Mouse (Mus musculus) forebrain, embryonic 11.5 days (tissue): ENCODE data around the gene St6gal1. TPM values are rescaled to one million over a fixed set of nuclear protein-coding genes. Genes with fewer than 3 reads are reported as not detected.

Experiments used
- ATAC-seq: fragments of 200-750 bp; cut with Nextera tagmentation; replicated peaks from 2 replicates; pipeline ENCODE4 v1.8.0; 2017; ENCODE audit warnings: moderate TSS enrichment; ENCODE audit not compliant: low FRiP score
- DNase-seq: peaks from one replicate; pipeline ENCODE4 v3.0.0-alpha.2; 2017; ENCODE audit warnings: low spot score
- H3K27ac ChIP-seq: fragments of 300-500 bp; sonication (generic); 2 replicates; pipeline ENCODE4 v1.5.1; 2014; ENCODE audit warnings: low read depth, low read length
- H3K27me3 ChIP-seq: fragments of 300-500 bp; sonication (generic); 2 replicates; pipeline ENCODE4 v1.6.1; 2014; ENCODE audit warnings: mild to moderate bottlenecking, low read length, mixed read lengths; ENCODE audit not compliant: control insufficient read depth, insufficient read depth
- H3K36me3 ChIP-seq: fragments of 300-500 bp; sonication (generic); 2 replicates; pipeline ENCODE4 v1.6.1; 2014; ENCODE audit warnings: mild to moderate bottlenecking, low read length, moderate library complexity, mixed read lengths; ENCODE audit not compliant: control insufficient read depth, insufficient read depth
- H3K4me1 ChIP-seq: fragments of 300-500 bp; sonication (generic); replicated peaks from 2 replicates; pipeline ENCODE4 v1.6.1; 2014; ENCODE audit warnings: low read length, mixed read lengths; ENCODE audit not compliant: control insufficient read depth, insufficient read depth
- H3K4me2 ChIP-seq: fragments of 300-500 bp; sonication (generic); 2 replicates; pipeline ENCODE4 v1.6.1; 2014; ENCODE audit warnings: low read depth, mild to moderate bottlenecking, low read length, moderate library complexity, mixed read lengths; ENCODE audit not compliant: severe bottlenecking
- H3K4me3 ChIP-seq: fragments of 300-500 bp; sonication (generic); 2 replicates; pipeline ENCODE4 v1.5.1; 2014; ENCODE audit warnings: low read depth, low read length
- H3K9ac ChIP-seq: fragments of 300-500 bp; sonication (generic); 2 replicates; pipeline ENCODE4 v1.6.1; 2014; ENCODE audit warnings: low read length
- H3K9me3 ChIP-seq: fragments of 300-500 bp; sonication (generic); 2 replicates; pipeline ENCODE4 v1.6.1; 2016; ENCODE audit warnings: low read length, mixed read lengths; ENCODE audit not compliant: control insufficient read depth
- WGBS: fragments of 180-500 bp; shearing (Covaris S2); extraction: QIAGEN DNeasy Blood & Tissue Kit; methylation state at CpG from one replicate; pipeline ENCODE4 v1.1.7; 2014; 5-methylcytosine and 5-hydroxymethylcytosine counted together
- polyA plus RNA-seq: library from polyadenylated mRNA; unstranded; fragments of >200 nt; fragmentation: Nextera tagmentation; extraction: Ambion mirVana; gene quantifications from 2 replicates; pipeline ENCODE4 v1.2.1, GENCODE M21; 2014

The St6gal1 gene
- polyA plus RNA-seq, 1 experiment from 2014 or later, result 24.7 TPM

DNA sequence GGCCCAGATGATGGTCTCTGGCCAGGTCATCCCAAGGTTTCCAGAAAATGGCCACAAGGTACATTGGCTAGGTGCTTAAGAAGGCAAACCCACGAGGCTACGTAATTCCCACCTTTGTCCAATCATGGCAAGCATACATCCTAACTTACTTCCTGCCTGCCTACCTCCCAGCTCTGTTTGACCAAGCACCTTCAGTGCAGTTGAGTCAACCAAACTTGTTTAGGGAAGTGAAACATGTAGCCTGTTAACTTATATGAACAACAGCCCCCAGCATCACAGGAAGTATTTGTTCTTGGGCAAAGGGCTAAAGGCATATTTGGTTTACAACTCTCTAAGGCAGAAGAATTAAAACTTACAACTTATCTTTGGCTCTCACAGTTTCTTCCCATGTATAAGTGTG, 38.7 kb upstream of the St6gal1 start:
- Histone ChIP-seq H3K9me3 (no peaks in the 10 kb centered on the region), H3K27ac (no peak overlapping the region), H3K36me3 (no peaks in the 10 kb centered on the region), H3K4me2 (no peak overlapping the region), H3K9ac (no peak overlapping the region), H3K4me3 (no peak overlapping the region), H3K4me1 (no peaks in the 10 kb centered on the region), H3K27me3 (no peaks in the 10 kb centered on the region)
- 92% methylated on average over 2 of the region's 2 CpGs for WGBS
- no peak for ATAC-seq
- no peak for DNase-seq

- no peaks in the 10 kb centered on the region for H3K36me3 ChIP-seq
- H3K4me1 ChIP-seq, result no peaks in the 10 kb centered on the region
- DNase-seq (no peak), ATAC-seq (no peak)
- H3K4me2 ChIP-seq, result no peak overlapping the region
- H3K27ac ChIP-seq, result no peak overlapping the region
- H3K27me3 ChIP-seq, result no peaks in the 10 kb centered on the region
- H3K4me3 ChIP-seq, result no peak overlapping the region
- H3K9ac ChIP-seq, result no peak overlapping the region
- WGBS, result 84% methylated on average over 4 of the region's 4 CpGs
- H3K9me3 ChIP-seq, result no peaks in the 10 kb centered on the region
These were observed 38.1 kb upstream of the St6gal1 start for GRCm38 (mm10) chr16:23186418-23186817.

GRCm38 (mm10) chr16:23187983-23188382, 36.6 kb upstream of the St6gal1 start:
- WGBS, result 94% methylated on average over 7 of the region's 7 CpGs
- Histone ChIP-seq H3K36me3 (no peaks in the 10 kb centered on the region), H3K9ac (no peak overlapping the region), H3K27ac (no peak overlapping the region), H3K9me3 (no peaks in the 10 kb centered on the region), H3K4me1 (no peaks in the 10 kb centered on the region), H3K27me3 (no peaks in the 10 kb centered on the region), H3K4me2 (no peak overlapping the region), H3K4me3 (no peak overlapping the region)
- DNase-seq (no peak), ATAC-seq (no peak)

GRCm38 (mm10) chr16:23189612-23190011, 34.9 kb upstream of the St6gal1 start:
- H3K9me3 ChIP-seq, result no peaks in the 10 kb centered on the region
- no peak overlapping the region for H3K27ac ChIP-seq
- no peaks in the 10 kb centered on the region for H3K36me3 ChIP-seq
- no peaks in the 10 kb centered on the region for H3K4me1 ChIP-seq
- 77% methylated on average over 1 of the region's 1 CpGs for WGBS
- no peaks in the 10 kb centered on the region for H3K27me3 ChIP-seq
- no peak overlapping the region for H3K4me3 ChIP-seq
- DNase-seq (no peak), ATAC-seq (no peak)
- H3K9ac ChIP-seq, result no peak overlapping the region
- H3K4me2 ChIP-seq, result no peak overlapping the region

GRCm38 (mm10) chr16:23191560-23192242, 32.8 kb upstream of the St6gal1 start:
- no peak overlapping the region for H3K9ac ChIP-seq
- H3K9me3 ChIP-seq, result no peaks in the 10 kb centered on the region
- H3K4me1 ChIP-seq, result no peaks in the 10 kb centered on the region
- no peaks in the 10 kb centered on the region for H3K36me3 ChIP-seq
- H3K27ac ChIP-seq, result no peak overlapping the region
- 91% methylated on average over 9 of the region's 9 CpGs for WGBS
- DNase-seq (no peak), ATAC-seq (no peak)
- no peak overlapping the region for H3K4me2 ChIP-seq
- H3K4me3 ChIP-seq, result no peak overlapping the region
- no peaks in the 10 kb centered on the region for H3K27me3 ChIP-seq

DNA sequence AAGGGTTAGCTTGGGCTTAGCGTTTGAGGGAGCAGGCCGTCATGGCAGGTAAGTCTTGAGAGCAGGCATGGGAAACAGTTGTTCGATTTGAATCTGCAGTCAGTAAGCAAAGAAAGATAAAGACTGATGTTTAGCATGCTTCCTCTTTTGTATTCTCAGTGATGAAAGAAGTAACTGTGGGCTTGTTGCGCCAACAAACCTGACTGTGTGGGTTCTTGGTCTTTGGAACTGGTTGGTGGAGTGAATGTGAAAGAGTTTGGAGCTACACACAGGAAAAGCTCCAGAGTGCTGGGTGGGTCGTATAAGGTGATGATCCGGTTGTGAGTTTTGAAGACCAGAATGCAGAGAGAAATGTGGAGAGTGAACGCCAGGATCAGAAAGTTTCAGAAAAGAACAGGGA, 28.9 kb upstream of the St6gal1 start:
- H3K4me2 ChIP-seq, result no peak overlapping the region
- H3K9me3 ChIP-seq, result no peaks in the 10 kb centered on the region
- H3K9ac ChIP-seq, result no peak overlapping the region
- H3K27me3 ChIP-seq, result no peaks in the 10 kb centered on the region
- no peaks in the 10 kb centered on the region for H3K36me3 ChIP-seq
- DNase-seq, result no peak
- H3K4me1 ChIP-seq, result no peaks in the 10 kb centered on the region
- no peak overlapping the region for H3K4me3 ChIP-seq
- WGBS, result 90% methylated on average over 7 of the region's 7 CpGs
- ATAC-seq, result no peak
- no peak overlapping the region for H3K27ac ChIP-seq

GRCm38 (mm10) chr16:23196296-23196695, 28.2 kb upstream of the St6gal1 start:
- no peaks in the 10 kb centered on the region for H3K4me1 ChIP-seq
- H3K9me3 ChIP-seq, result no peaks in the 10 kb centered on the region
- ATAC-seq (no peak), DNase-seq (no peak)
- no peak overlapping the region for H3K9ac ChIP-seq
- H3K4me3 ChIP-seq, result no peak overlapping the region
- H3K36me3 ChIP-seq, result no peaks in the 10 kb centered on the region
- no peak overlapping the region for H3K4me2 ChIP-seq
- no peak overlapping the region for H3K27ac ChIP-seq
- H3K27me3 ChIP-seq, result no peaks in the 10 kb centered on the region

DNA sequence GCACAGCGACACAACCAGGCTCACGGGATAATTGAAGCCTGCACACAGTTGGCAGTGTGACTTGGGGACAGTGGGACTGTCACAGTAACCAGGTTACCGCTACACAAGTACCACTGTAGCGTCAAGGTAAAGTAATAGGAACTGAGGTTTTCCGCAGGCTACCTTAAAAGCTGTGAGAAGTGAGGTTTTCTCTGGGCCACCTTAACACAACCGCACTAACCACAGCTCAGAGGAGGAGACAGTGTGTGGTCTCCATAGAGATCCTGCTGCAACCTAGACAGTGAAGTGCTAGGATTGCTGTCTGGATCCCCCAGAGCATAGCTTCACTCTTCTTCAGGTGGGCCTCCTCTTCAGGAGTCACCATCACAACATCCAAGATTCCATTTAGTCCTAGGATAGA, 27.7 kb upstream of the St6gal1 start:
- Histone ChIP-seq H3K9ac (no peak overlapping the region), H3K9me3 (no peaks in the 10 kb centered on the region), H3K27ac (no peak overlapping the region), H3K4me3 (no peak overlapping the region), H3K27me3 (no peaks in the 10 kb centered on the region), H3K36me3 (no peaks in the 10 kb centered on the region), H3K4me2 (no peak overlapping the region), H3K4me1 (no peaks in the 10 kb centered on the region)
- ATAC-seq (no peak), DNase-seq (no peak)
- 95% methylated on average over 6 of the region's 6 CpGs for WGBS

DNA sequence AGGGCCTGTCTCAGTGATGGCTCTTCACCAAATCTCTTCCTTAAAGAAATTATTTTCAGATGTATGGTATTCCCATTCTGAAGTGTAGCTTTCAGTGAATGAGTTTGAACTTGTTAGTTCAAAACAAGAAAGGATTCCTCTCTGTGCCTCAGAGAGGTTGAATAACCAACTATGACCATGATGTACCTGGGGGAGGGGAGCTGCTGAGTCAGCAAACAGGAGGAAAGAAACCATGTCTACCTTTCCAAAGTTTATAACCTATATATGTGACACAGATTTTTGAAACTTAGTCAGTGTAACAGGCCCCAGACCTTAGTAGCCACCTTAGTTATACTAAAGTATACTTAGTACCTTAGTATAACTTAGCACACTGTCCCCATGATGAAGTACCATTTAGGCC, 23.0 kb upstream of the St6gal1 start:
- no peak overlapping the region for H3K4me2 ChIP-seq

More for the DNA sequence above, 23.0 kb upstream of the St6gal1 start:
- Histone ChIP-seq H3K36me3 (no peaks in the 10 kb centered on the region), H3K9me3 (no peaks in the 10 kb centered on the region), H3K4me1 (no peaks in the 10 kb centered on the region), H3K27ac (no peak overlapping the region), H3K9ac (no peak overlapping the region), H3K4me3 (no peak overlapping the region), H3K27me3 (no peaks in the 10 kb centered on the region)
- ATAC-seq (no peak), DNase-seq (no peak)
